Mouse (Mus musculus): ENCODE results near the gene 1110059G10Rik.
A peak's percentile ranks its signal among the peaks of the same experiment; 100 is the strongest.

1110059G10Rik gene

DNA sequence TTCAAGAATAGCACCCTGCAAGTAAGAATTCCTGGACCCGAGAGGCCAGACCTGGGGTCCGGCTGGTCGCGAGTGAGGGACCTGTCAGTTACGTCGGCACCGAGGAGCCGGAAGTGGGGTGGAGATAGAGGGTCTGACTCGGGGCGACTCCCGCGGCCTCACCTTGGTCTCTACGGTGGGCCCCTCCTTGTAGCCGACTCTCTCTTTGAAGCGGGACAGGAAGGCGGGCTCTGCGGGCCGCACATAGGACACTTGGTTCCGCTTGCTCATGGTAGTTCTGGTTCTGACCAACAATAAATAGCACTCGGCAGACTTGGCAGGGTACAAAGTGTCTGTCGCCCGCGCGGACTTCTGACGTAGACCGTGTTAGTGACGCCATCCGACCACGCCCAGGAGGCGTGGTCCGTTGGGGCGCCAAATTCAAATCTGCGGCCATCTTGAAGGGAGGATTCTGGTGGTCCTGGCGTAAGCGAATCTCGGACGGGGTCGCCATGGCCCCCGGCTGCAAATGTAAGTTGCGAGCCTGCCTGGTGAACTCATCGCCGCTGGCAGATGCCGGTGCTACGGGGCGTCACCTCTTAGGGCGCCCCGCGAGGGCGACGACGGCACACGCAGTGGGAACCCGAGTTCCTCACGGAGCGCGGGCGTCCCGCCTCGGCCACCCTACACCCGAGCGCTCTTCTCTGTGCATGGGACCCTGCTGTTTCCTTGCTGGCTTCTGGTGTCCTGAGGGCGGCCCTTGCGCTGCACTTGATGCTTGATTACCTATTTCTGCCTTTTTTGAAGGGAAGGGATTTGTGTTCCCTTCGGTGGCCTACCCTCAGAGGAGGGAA is at the start of gene 1110059G10Rik, which contains the start of gene Kif15:
1110059G10Rik (minus strand) TSS at position 358 of the 833 bp plus-strand sequence.
Kif15 (plus strand) TSS at position 404 of the 833 bp plus-strand sequence.
- DNase-seq (ENCODE audit: low read depth), result peak; percentile 66

DNA sequence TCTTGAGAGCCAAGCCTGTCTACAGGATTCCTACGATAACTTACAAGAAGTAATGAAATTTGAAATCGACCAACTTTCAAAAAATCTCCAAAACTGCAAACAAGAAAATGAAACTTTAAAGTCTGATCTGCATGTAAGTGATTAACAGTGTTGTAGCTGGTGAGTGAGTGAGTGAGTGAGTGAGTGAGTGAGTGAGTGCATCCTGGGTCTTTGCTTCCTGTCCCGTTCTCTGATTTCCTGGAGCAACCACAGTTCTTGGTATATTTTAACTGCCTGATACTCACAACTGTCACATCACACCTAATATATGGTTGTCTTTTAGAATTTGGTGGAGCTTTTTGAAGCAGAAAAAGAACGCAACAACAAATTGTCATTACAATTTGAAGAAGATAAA is 48.4 kb upstream of the 1110059G10Rik start:
- no peak for DNase-seq (ENCODE audit: low read depth)

DNA sequence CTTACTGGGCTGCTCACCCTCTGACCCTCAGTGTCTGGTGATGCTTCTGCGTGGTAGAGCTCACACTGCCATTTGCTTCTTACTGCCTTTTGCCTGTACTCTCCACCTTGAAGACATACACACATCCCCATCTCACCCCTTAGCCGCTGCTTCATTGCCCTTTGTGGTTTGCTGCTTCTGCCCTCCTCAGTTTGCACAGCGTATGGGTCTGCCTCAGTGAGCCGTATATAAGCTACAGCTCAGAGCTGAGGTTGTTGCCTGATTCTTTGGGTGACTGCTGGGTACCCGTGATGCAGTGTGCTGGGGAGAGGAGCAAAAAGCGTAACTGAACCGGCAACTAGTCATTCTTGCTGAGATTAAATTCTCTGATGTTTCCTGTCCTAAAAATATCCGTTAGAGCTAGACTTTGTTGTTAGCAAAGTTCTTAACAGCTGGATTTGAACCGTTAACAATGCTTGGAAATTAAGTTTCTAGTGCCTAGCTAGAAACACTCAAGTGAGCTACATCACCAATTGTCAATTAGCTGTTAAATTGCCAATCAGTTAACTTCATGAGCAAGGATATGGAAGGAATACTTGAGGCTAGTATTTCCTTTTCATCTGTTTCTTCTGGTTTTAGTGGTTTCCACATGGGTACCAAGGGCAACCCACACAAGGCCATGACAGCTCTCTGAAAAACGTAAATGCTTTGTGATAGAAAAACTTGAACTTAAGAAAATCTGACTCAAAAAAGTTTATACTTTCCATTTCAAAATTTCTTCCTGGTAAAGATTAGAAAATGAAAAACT is 47.8 kb upstream of the 1110059G10Rik start:
- no peak for DNase-seq (ENCODE audit: low read depth)

DNA sequence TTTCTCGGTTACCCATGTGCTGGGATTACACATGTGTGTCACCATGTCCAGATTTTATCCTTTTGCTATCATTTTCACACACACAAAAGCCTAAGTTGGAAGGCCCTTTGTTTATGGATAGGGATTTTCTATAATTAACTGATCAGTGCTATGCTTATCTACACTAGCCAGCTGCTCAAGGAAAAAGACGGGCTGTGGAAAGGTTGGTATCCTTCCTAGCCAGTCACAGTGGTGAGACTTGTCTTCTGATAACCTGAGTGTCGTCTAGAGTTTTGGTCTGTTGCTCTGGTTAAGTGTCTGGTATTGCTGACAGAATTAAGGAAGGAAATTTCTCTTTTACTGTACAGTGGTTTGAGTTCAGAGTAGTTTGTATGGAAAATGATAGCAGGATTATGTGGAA is 21.9 kb downstream of the 1110059G10Rik start:
- DNase-seq (ENCODE audit: low read depth), result no peak

DNA sequence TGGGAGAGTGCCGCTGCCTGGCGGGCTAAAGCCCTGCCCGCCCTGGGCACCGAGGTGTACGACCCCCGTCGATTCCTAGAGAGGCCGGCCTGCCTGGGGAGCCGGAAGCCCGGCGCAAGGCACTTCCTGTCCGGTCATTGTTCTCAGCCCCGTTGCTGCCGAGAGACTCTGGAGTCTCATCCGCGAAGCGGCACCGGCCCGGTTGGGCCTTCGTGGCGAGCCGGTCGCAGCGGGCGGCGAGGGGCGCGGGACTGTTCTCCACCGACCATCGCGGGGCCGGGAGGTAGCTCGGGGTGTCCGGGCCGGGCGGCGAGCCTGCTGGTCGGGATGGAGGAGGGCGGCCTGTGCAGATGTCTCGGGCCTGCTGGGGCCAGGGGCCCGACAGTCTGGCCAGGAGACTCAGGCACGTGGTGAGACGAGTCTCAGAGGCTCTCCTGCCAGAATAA is 27.8 kb downstream of the 1110059G10Rik start, which contains the start of gene Zfp105:
Zfp105 (plus strand) TSS at position 137 of the 446 bp plus-strand sequence.
- peak; percentile 24 for DNase-seq (ENCODE audit: low read depth)

DNA sequence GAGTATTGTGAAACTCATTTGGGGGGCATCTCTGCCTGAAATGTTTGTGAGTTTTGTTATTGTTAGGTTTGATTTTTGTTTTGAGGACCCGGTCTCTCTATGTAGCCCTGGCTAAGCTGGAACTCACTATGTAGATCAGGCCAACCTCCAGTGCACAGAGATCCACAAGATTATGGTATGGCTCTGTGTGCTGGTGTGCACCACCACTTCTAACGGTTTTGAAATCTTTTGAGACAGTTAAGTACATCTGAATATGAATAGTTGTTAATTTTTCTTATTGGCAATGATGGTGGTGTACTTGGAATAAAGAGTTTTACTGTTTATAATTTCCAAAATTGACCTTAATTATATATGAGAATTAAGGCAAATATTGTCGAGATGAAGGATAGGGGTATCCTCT is 28.4 kb downstream of the 1110059G10Rik start:
- DNase-seq (ENCODE audit: low read depth), result no peak

DNA sequence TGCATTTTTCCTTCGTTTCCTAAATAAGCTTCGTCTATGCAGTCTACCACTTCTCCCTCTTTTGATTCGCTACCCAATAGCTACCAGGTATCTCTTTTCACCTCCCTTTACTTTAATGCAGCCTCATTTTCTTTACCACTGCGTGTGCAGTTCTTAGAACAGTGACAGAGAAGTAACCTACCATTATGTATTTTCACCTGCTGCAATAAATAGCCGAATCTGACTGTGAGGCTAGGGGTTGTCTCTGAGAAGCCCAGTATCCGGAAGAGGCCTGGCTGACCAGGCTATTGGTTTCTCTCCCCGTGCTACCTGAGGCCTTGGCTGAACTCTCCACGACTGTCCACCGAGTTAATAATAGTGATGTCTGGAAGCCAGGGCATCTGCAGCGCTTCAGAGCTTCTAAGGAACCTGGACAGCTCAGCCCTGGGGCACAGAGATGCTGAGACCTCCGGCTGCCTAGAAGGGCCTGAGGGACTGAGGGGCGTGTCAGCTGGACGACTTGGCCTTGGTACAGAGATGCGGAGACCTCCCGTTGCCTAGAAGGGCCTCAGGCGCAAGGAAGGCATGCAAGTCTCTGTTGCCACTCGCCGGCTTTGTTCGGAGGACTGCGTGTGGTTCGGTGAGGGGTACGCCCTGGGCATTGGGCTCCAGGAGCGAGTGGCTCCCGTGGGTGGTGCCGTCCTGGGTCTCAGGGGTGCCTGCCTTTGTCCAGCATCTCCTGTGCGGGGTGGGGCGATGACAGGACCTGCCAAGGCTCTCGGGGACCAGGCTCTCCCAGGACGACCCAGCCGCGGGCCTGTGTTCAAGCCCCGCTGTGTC is 47.9 kb downstream of the 1110059G10Rik start:
- DNase-seq (ENCODE audit: low read depth), result peak; percentile 23

DNA sequence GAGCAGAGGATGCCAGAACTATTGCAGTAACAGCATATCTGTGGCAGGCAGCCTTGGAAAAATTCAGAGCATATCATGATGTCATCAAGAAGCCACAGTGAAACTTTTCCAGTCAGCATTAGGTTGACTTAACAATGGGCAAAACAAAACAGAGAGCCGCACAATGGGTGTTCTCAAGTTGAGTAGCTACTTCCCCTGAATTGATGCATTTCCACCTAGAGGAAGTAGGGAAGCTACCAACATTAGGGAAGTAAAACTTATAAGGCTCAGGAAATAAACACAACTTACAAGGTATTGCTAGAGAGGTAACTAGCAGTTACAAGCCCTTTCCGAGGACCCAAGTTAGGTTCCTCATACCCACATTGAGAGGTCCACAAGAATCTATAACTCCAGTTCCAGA is 49.8 kb downstream of the 1110059G10Rik start:
- no peak for DNase-seq (ENCODE audit: low read depth)
